Mouse (Mus musculus) testis, adult 2 months (tissue): ENCODE data around the gene Alk.

Experiments
- CTCF ChIP-seq: fragments of 200-500 bp; IDR thresholded peaks from 2 replicates; pipeline ENCODE4 v1.5.1; 2012; ENCODE audit warnings: low read depth, mild to moderate bottlenecking, inconsistent platforms, low read length, moderate library complexity; ENCODE audit not compliant: control insufficient read depth, insufficient read depth, insufficient replicate concordance
- POLR2A ChIP-seq: fragments of 200-500 bp; IDR thresholded peaks from 2 replicates; pipeline ENCODE4 v1.6.1; 2012; ENCODE audit warnings: low read depth, mild to moderate bottlenecking, inconsistent platforms, low read length, moderate library complexity; ENCODE audit not compliant: control insufficient read depth

DNA sequence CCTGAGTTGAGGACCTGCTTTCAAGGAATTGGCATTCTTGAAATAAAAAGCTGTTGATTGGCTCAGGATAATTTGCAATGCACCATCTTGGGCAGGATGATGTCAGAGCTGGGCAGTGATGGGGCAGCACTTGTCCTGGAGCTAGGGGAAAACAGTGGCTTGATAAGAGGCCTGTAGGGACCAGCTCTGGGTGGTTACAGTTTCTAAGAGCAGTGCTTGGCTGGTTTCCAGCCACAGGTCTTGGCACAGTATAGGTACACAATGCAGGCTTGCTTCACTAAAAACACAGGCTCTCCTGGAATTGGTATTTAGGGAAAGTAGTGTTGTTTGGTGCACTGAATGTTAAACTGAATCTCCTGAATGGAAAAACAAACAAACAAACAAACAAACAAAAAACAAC lies 662.4 kb downstream of the Alk start:
- TF ChIP-seq CTCF = no peak
- TF ChIP-seq POLR2A = no peak
